Comparison of ENCODE assay signal across 8 mouse cellular contexts in the genomic region with DNA sequence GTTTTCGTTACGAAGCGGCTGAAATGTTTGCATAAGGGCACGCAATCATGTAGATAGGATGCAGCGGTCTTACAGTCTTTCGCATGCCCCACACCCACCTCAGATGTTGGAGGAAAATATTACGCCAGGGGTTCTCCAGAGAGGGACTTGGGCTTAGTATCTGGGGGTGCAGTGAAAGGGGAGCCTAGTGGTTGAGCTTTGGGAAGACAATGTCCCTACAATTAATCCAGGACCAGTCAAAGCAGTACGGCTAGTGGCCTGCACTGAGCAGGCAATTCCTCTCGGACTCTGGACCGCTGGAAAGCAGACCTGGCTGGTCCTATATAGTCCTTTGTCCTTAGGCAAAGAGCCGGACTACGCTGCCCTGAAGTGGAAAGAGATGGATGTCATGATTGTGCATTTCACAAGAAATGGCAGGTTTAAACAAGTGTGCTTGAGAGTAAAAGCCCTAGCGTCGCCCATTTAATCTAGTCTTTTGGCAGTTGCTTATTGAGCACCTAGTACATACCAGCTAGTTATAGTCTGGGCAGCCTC. TPM values are rescaled to one million over a fixed set of nuclear protein-coding genes. Genes with fewer than 3 reads are reported as not detected.
DNase-seq lines count a peak whose midpoint lies in the region; ATAC-seq and TF ChIP-seq lines count a peak whose summit lies in the region.

No protein-coding gene starts in this region.

- peaks cover 57% of the 10 kb centered on the region for H3K27me3 ChIP-seq in heart, embryonic 10.5 days (ENCODE audit: insufficient read depth, poor library complexity, severe bottlenecking)
- H3K27me3 ChIP-seq in C2C12 (ENCODE audit: control insufficient read depth, insufficient read depth, insufficient read length), result peaks cover 22% of the 10 kb centered on the region
- H3K27me3 ChIP-seq in forebrain, embryonic 15.5 days, result 0 out of 2 replicates have a peak, but pooled peaks cover 6% of the 10 kb centered on the region
- H3K27me3 ChIP-seq in liver, embryonic 13.5 days, result peaks cover 56% of the 10 kb centered on the region

- peaks cover 35% of the 10 kb centered on the region for H3K4me1 ChIP-seq in heart, embryonic 10.5 days
- peaks cover 70% of the 10 kb centered on the region for H3K4me1 ChIP-seq in forebrain, embryonic 15.5 days
- peaks cover 46% of the 10 kb centered on the region for H3K4me1 ChIP-seq in liver, embryonic 13.5 days (replicated peaks)

- H3K4me3 ChIP-seq in heart, embryonic 10.5 days, result peak overlapping the region; percentile 79
- peak overlapping the region; percentile 52 for H3K4me3 ChIP-seq in C2C12 (ENCODE audit: insufficient read depth, poor library complexity, severe bottlenecking)
- H3K4me3 ChIP-seq in forebrain, embryonic 15.5 days, result peak overlapping the region; percentile 71
- peak overlapping the region; percentile 82 for H3K4me3 ChIP-seq in liver, embryonic 13.5 days (replicated peaks)

- H3ac ChIP-seq in C2C12 (ENCODE audit: control insufficient read depth, insufficient read length, low read depth), result no peak overlapping the region

- peaks cover 24% of the 10 kb centered on the region for H3K36me3 ChIP-seq in heart, embryonic 10.5 days
- H3K36me3 ChIP-seq in C2C12 (ENCODE audit: control insufficient read depth, insufficient read depth), result no peaks in the 10 kb centered on the region
- H3K36me3 ChIP-seq in forebrain, embryonic 15.5 days, result peaks cover 18% of the 10 kb centered on the region; the same call in 1 of the 2 replicates
- H3K36me3 ChIP-seq in liver, embryonic 13.5 days, result peaks cover 20% of the 10 kb centered on the region

- peak overlapping the region; percentile 82; the same call in 1 of the 2 replicates for H3K27ac ChIP-seq in heart, embryonic 10.5 days
- peak overlapping the region; percentile 99 for H3K27ac ChIP-seq in forebrain, embryonic 15.5 days (replicated peaks)
- peak overlapping the region; percentile 91; the same call in 1 of the 2 replicates for H3K27ac ChIP-seq in liver, embryonic 13.5 days

- 28% methylated on average over 14 of the region's 14 CpGs for WGBS in heart, embryonic 10.5 days
- 33% methylated on average over 14 of the region's 14 CpGs for WGBS in forebrain, embryonic 15.5 days
- WGBS in liver, embryonic 13.5 days (ENCODE audit: insufficient replicate concordance), result 24% methylated on average over 14 of the region's 14 CpGs

- peak overlapping the region; percentile 99 for H3K4me2 ChIP-seq in forebrain, embryonic 15.5 days (replicated peaks)
- H3K4me2 ChIP-seq in liver, embryonic 13.5 days, result peak overlapping the region; percentile 100

- no peak for DNase-seq in heart, embryonic 10.5 days (ENCODE audit: low spot score)
- DNase-seq in heart, adult 18-20 months, result no peak
- DNase-seq in liver, embryonic 13.5 days, result no peak
- DNase-seq in frontal cortex, adult 2 months (ENCODE audit: extremely low spot score in 1 of 2, low spot score in 1 of 2), result no peak
- no peak for DNase-seq in urinary bladder, adult 2 months (ENCODE audit: low spot score)
- DNase-seq in right cerebral cortex, postnatal 14 days, result no peak

- H3K79me2 ChIP-seq in C2C12 (ENCODE audit: control insufficient read depth, insufficient read depth), result no peaks in the 10 kb centered on the region

- H3K79me3 ChIP-seq in C2C12 (ENCODE audit: low read depth), result no peaks in the 10 kb centered on the region

- ATAC-seq in forebrain, embryonic 15.5 days (replicated peaks), result no peak
- no peak for ATAC-seq in liver, embryonic 13.5 days (ENCODE audit: low read depth)

- peak overlapping the region; percentile 66 for H3K9ac ChIP-seq in forebrain, embryonic 15.5 days (replicated peaks)
- H3K9ac ChIP-seq in liver, embryonic 13.5 days, result peak overlapping the region; percentile 83

- no peak for TF ChIP-seq CTCF in C2C12 (IDR thresholded peaks at IDR 0.05; ENCODE audit: control insufficient read depth, insufficient read depth, insufficient read length)

- no peaks in the 10 kb centered on the region for H3K9me3 ChIP-seq in heart, embryonic 10.5 days
- no peaks in the 10 kb centered on the region for H3K9me3 ChIP-seq in forebrain, embryonic 15.5 days
- no peaks in the 10 kb centered on the region for H3K9me3 ChIP-seq in liver, embryonic 13.5 days (replicated peaks)

TF ChIP-seq in C2C12, 6 proteins besides CTCF, POLR2A, EP300 and RAD21:
- TF ChIP-seq CEBPB (IDR thresholded peaks at IDR 0.05; ENCODE audit: low read depth) (no peak), MYOG (IDR thresholded peaks at IDR 0.05; ENCODE audit: control insufficient read depth, extremely low read depth, insufficient read length) (no peak), MAX (IDR thresholded peaks at IDR 0.05) (no peak), FOSL1 (IDR thresholded peaks at IDR 0.05; ENCODE audit: insufficient read depth, low read length, poor library complexity, severe bottlenecking) (no peak), MYOD1 (IDR thresholded peaks at IDR 0.05; ENCODE audit: control insufficient read depth, insufficient read length, low read depth) (no peak), USF1 (IDR thresholded peaks at IDR 0.05; ENCODE audit: low read depth) (no peak)

RNA-seq across cellular contexts. Expression of a gene that starts 0.4 kb away (rescaled TPM):
- 10.3 and 11.3 TPM in 2 replicates for polyA plus RNA-seq in heart, embryonic 10.5 days (2016; fragmentation: Nextera tagmentation; extraction: Ambion mirVana)
- total RNA-seq in heart, adult 18-20 months (2021), result 1 to 10 TPM; 6.5 to 6.9 TPM
- polyA plus RNA-seq in C2C12 (2012; fragmentation: generic; extraction: Trizol), result 13.1 TPM
- 37.5 and 40.2 TPM in 2 replicates for polyA plus RNA-seq in forebrain, embryonic 15.5 days (2015; fragmentation: Nextera tagmentation; extraction: Ambion mirVana)
- polyA plus RNA-seq in liver, embryonic 13.5 days (2015; fragmentation: Nextera tagmentation; extraction: Ambion mirVana), result 11.2 and 12.1 TPM in 2 replicates
- 33.2 and 36.5 TPM in 2 replicates for polyA plus RNA-seq in frontal cortex, adult 2 months (2012; rRNA removed)
- polyA plus RNA-seq in urinary bladder, adult 2 months (2012; rRNA removed), result 11.0 and 11.7 TPM in 2 replicates

RNA-seq across cellular contexts. Expression of a gene that starts 0.6 kb away (rescaled TPM):
- 6.9 and 10.1 TPM in 2 replicates for polyA plus RNA-seq in heart, embryonic 10.5 days (2016; fragmentation: Nextera tagmentation; extraction: Ambion mirVana)
- total RNA-seq in heart, adult 18-20 months (2021), result under 1 TPM; 0.51 to 0.60 TPM
- polyA plus RNA-seq in C2C12 (2012; fragmentation: generic; extraction: Trizol), result 11.8 TPM
- polyA plus RNA-seq in forebrain, embryonic 15.5 days (2015; fragmentation: Nextera tagmentation; extraction: Ambion mirVana), result 78.2 and 79.9 TPM in 2 replicates
- 5.8 and 7.1 TPM in 2 replicates for polyA plus RNA-seq in liver, embryonic 13.5 days (2015; fragmentation: Nextera tagmentation; extraction: Ambion mirVana)
- polyA plus RNA-seq in frontal cortex, adult 2 months (2012; rRNA removed), result 653 and 659 TPM in 2 replicates
- 156 and 191 TPM in 2 replicates for polyA plus RNA-seq in urinary bladder, adult 2 months (2012; rRNA removed)

RNA-seq across cellular contexts. Expression of a gene that starts 10.9 kb away (rescaled TPM):
- 146 and 153 TPM in 2 replicates for polyA plus RNA-seq in heart, embryonic 10.5 days (2016; fragmentation: Nextera tagmentation; extraction: Ambion mirVana)
- 10 to 100 TPM; 91.4 to 92.1 TPM for total RNA-seq in heart, adult 18-20 months (2021)
- 161 TPM for polyA plus RNA-seq in C2C12 (2012; fragmentation: generic; extraction: Trizol)
- 351 and 362 TPM in 2 replicates for polyA plus RNA-seq in forebrain, embryonic 15.5 days (2015; fragmentation: Nextera tagmentation; extraction: Ambion mirVana)
- polyA plus RNA-seq in liver, embryonic 13.5 days (2015; fragmentation: Nextera tagmentation; extraction: Ambion mirVana), result 85.6 and 86.7 TPM in 2 replicates
- polyA plus RNA-seq in frontal cortex, adult 2 months (2012; rRNA removed), result 226 and 229 TPM in 2 replicates
- 114 and 120 TPM in 2 replicates for polyA plus RNA-seq in urinary bladder, adult 2 months (2012; rRNA removed)

RNA-seq across cellular contexts. Expression of a gene that starts 13.3 kb away (rescaled TPM):
- polyA plus RNA-seq in heart, embryonic 10.5 days (2016; fragmentation: Nextera tagmentation; extraction: Ambion mirVana), result 5.5 and 9.0 TPM in 2 replicates
- 1 to 10 TPM; 3.7 to 4.0 TPM for total RNA-seq in heart, adult 18-20 months (2021)
- 1.3 TPM for polyA plus RNA-seq in C2C12 (2012; fragmentation: generic; extraction: Trizol)
- polyA plus RNA-seq in forebrain, embryonic 15.5 days (2015; fragmentation: Nextera tagmentation; extraction: Ambion mirVana), result 8.7 and 9.3 TPM in 2 replicates
- 10.6 and 12.3 TPM in 2 replicates for polyA plus RNA-seq in liver, embryonic 13.5 days (2015; fragmentation: Nextera tagmentation; extraction: Ambion mirVana)
- polyA plus RNA-seq in frontal cortex, adult 2 months (2012; rRNA removed), result 30.4 and 39.6 TPM in 2 replicates
- 4.8 and 5.2 TPM in 2 replicates for polyA plus RNA-seq in urinary bladder, adult 2 months (2012; rRNA removed)

RNA-seq across cellular contexts. Expression of a gene that starts 22.5 kb away (rescaled TPM):
- polyA plus RNA-seq in heart, embryonic 10.5 days (2016; fragmentation: Nextera tagmentation; extraction: Ambion mirVana), result 0.51 and 0.84 TPM in 2 replicates
- total RNA-seq in heart, adult 18-20 months (2021), result under 1 TPM; 0.69 TPM
- polyA plus RNA-seq in C2C12 (2012; fragmentation: generic; extraction: Trizol), result 0.92 TPM
- 2.5 and 2.6 TPM in 2 replicates for polyA plus RNA-seq in forebrain, embryonic 15.5 days (2015; fragmentation: Nextera tagmentation; extraction: Ambion mirVana)
- polyA plus RNA-seq in liver, embryonic 13.5 days (2015; fragmentation: Nextera tagmentation; extraction: Ambion mirVana), result 0.44 and 0.59 TPM in 2 replicates
- 1.8 and 2.1 TPM in 2 replicates for polyA plus RNA-seq in frontal cortex, adult 2 months (2012; rRNA removed)
- polyA plus RNA-seq in urinary bladder, adult 2 months (2012; rRNA removed), result 2.4 and 3.0 TPM in 2 replicates
